Mouse (Mus musculus) liver, postnatal 0 days (tissue): ENCODE results near the gene Arhgef9.

Source experiments
- CTCF ChIP-seq: sonication (generic); IDR thresholded peaks from 2 replicates; pipeline ENCODE4 v1.5.1; 2016; ENCODE audit warnings: antibody characterized with exemption, low read depth
- EP300 ChIP-seq: IDR thresholded peaks from 2 replicates; pipeline ENCODE4 v1.6.1; 2016; ENCODE audit warnings: antibody characterized with exemption, low read depth, mild to moderate bottlenecking

GRCm38 (mm10) chrX:95165671-95166127, 31.0 kb downstream of the Arhgef9 start:
- TF ChIP-seq CTCF (no peak), EP300 (no peak)
